In the genomic region with DNA sequence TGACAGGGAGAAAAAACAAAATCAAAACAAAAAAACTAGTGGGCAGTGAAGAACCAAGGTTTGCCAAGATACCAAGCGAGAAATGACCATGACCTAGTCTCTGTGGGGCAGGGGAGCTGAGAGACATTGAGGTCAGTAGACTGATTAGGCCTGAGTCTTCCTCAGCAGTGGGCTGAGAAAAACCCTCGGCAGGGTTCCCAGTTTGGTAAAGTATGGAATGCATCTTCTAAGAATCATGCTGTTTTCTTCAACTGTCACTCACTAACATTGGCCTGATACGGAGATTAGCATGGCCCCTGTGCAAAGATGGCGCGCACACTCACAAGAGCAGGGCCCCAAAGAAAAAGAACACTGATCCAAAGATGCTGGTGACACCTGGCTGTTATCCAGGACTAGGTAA, we compare ENCODE assay signal across 21 mouse cellular contexts. TPM values are rescaled to one million over a fixed set of nuclear protein-coding genes. Genes with fewer than 3 reads are reported as not detected.
DNase-seq lines count a peak whose midpoint lies in the region; ATAC-seq and TF ChIP-seq lines count a peak whose summit lies in the region.
"Had no signal": no experiment of that assay in that cellular context is flagged by ENCODE, and none has a peak within 500 bp of the region (broad histone marks: within the 10 kb centered on the region; RNA-seq: fewer than 3 reads in every experiment).

No protein-coding gene starts in this region.

- no peak for TF ChIP-seq EP300 in liver, postnatal 0 days (IDR thresholded peaks at IDR 0.05; ENCODE audit: low read depth)

- peak overlapping the region; percentile 61; the same call in 1 of the 2 replicates for H3K4me3 ChIP-seq in lung, embryonic 14.5 days (ENCODE audit: low read depth, low read length)
- peak overlapping the region; percentile 61; the same call in 1 of the 2 replicates for H3K4me3 ChIP-seq in limb, embryonic 13.5 days
- H3K4me3 ChIP-seq in liver, postnatal 0 days (ENCODE audit: low read depth, low read length) = no peak overlapping the region

- peak overlapping the region; percentile 84 for H3K4me2 ChIP-seq in lung, embryonic 14.5 days
- peak overlapping the region; percentile 94 for H3K4me2 ChIP-seq in limb, embryonic 13.5 days (replicated peaks)
- peak overlapping the region; percentile 68; the same call in 1 of the 2 replicates for H3K4me2 ChIP-seq in liver, postnatal 0 days (ENCODE audit: low read depth, low read length)

- H3K27me3 ChIP-seq in lung, embryonic 14.5 days (ENCODE audit: insufficient read depth, low read length) = peaks cover 18% of the 10 kb centered on the region
- H3K27me3 ChIP-seq in limb, embryonic 13.5 days = peaks cover 48% of the 10 kb centered on the region
- peaks cover 24% of the 10 kb centered on the region for H3K27me3 ChIP-seq in liver, postnatal 0 days (ENCODE audit: insufficient read depth, low read length)

- DNase-seq in adrenal gland, adult 2 months = peak; percentile 39
- DNase-seq in adrenal gland, adult 8-10 months = no peak
- peak; percentile 60 for DNase-seq in lung, embryonic 14.5 days
- DNase-seq in lung, adult 18-20 months = no peak
- DNase-seq in liver, postnatal 0 days = no peak
- no peak for DNase-seq in ovary, adult 18-20 months (ENCODE audit: low spot score)
- DNase-seq: adrenal gland, postnatal 14 days; cerebellum, adult 8-10 months; gastrocnemius, postnatal 10 days; thymus, adult 2 months had no signal

- no peak overlapping the region for H3K27ac ChIP-seq in lung, embryonic 14.5 days (ENCODE audit: low read depth)
- H3K27ac ChIP-seq in limb, embryonic 13.5 days = no peak overlapping the region
- no peak overlapping the region; the same call in 1 of the 2 replicates for H3K27ac ChIP-seq in liver, postnatal 0 days (ENCODE audit: low read depth)
- H3K27ac ChIP-seq: hindbrain, embryonic 13.5 days; neural tube, embryonic 12.5 days had no signal

- no peak overlapping the region for H3K9ac ChIP-seq in lung, embryonic 14.5 days
- H3K9ac ChIP-seq in limb, embryonic 13.5 days = no peak overlapping the region
- H3K9ac ChIP-seq in liver, postnatal 0 days (replicated peaks) = no peak overlapping the region
- H3K9ac ChIP-seq: neural tube, embryonic 12.5 days had no signal

- H3K9me3 ChIP-seq in lung, embryonic 14.5 days (ENCODE audit: low read depth, low read length) = no peaks in the 10 kb centered on the region
- no peaks in the 10 kb centered on the region for H3K9me3 ChIP-seq in limb, embryonic 13.5 days
- H3K9me3 ChIP-seq in liver, postnatal 0 days (ENCODE audit: low read length) = no peaks in the 10 kb centered on the region
- H3K9me3 ChIP-seq: hindbrain, embryonic 13.5 days; neural tube, embryonic 12.5 days had no signal

- WGBS in lung, embryonic 14.5 days = 65% methylated on average over 5 of the region's 5 CpGs
- WGBS in limb, embryonic 13.5 days = 89% methylated on average over 5 of the region's 5 CpGs
- 70% methylated on average over 5 of the region's 5 CpGs for WGBS in liver, postnatal 0 days (ENCODE audit: insufficient replicate concordance)

- peaks cover 16% of the 10 kb centered on the region for H3K36me3 ChIP-seq in lung, embryonic 14.5 days (ENCODE audit: insufficient read depth)
- H3K36me3 ChIP-seq in limb, embryonic 13.5 days = no peaks in the 10 kb centered on the region; the same call in 1 of the 2 replicates
- H3K36me3 ChIP-seq in liver, postnatal 0 days (replicated peaks; ENCODE audit: insufficient read depth, low read length) = no peaks in the 10 kb centered on the region
- H3K36me3 ChIP-seq: hindbrain, embryonic 13.5 days; neural tube, embryonic 12.5 days had no signal

- no peaks in the 10 kb centered on the region; the same call in 1 of the 2 replicates for H3K4me1 ChIP-seq in lung, embryonic 14.5 days (ENCODE audit: insufficient read depth)
- peaks cover 11% of the 10 kb centered on the region; the same call in 1 of the 2 replicates for H3K4me1 ChIP-seq in limb, embryonic 13.5 days
- no peaks in the 10 kb centered on the region for H3K4me1 ChIP-seq in liver, postnatal 0 days (ENCODE audit: insufficient read depth)

- no peak for TF ChIP-seq CTCF in lung, embryonic 14.5 days (IDR thresholded peaks at IDR 0.05; ENCODE audit: low read depth)
- TF ChIP-seq CTCF in liver, postnatal 0 days (IDR thresholded peaks at IDR 0.05; ENCODE audit: low read depth) = no peak

- no peak for ATAC-seq in lung, embryonic 14.5 days (ENCODE audit: insufficient read depth)
- ATAC-seq in limb, embryonic 13.5 days (ENCODE audit: low FRiP score, low read depth) = no peak
- no peak for ATAC-seq in liver, postnatal 0 days
- ATAC-seq in frontal cortex, adult (ENCODE audit: low TSS enrichment) = no peak
- ATAC-seq: forebrain, embryonic 16.5 days had no signal

RNA-seq across cellular contexts. Expression of gene Fgfr4, which starts 1.5 kb away (rescaled TPM):
- 10 to 100 TPM; 29.4 to 41.2 TPM for total RNA-seq in adrenal gland, adult 2 months (2021)
- 46.5 and 82.7 TPM in 2 replicates for polyA plus RNA-seq in adrenal gland, adult 2 months (2012; rRNA removed)
- 10 to 100 TPM; 19.0 to 63.2 (median 35.3) TPM for total RNA-seq in adrenal gland, adult 8-10 months (2022)
- polyA plus RNA-seq in lung, embryonic 14.5 days (2014; fragmentation: Nextera tagmentation; extraction: Ambion mirVana) = 14.6 and 17.3 TPM in 2 replicates
- 11.8 and 12.0 TPM in 2 replicates for polyA plus RNA-seq in limb, embryonic 13.5 days (2015; fragmentation: Nextera tagmentation; extraction: Ambion mirVana)
- 4.9 and 5.1 TPM in 2 replicates for polyA plus RNA-seq in liver, postnatal 0 days (2015; fragmentation: Nextera tagmentation; extraction: Ambion mirVana)
- total RNA-seq: megakaryocyte-erythroid progenitor cell, adult 5-6 weeks had no signal

RNA-seq across cellular contexts. Expression of gene Gm17617, which starts 20.6 kb away (rescaled TPM):
- total RNA-seq in adrenal gland, adult 2 months (2021) = not detected
- polyA plus RNA-seq in adrenal gland, adult 2 months (2012; rRNA removed) = not detected in 2 replicates
- not detected for total RNA-seq in adrenal gland, adult 8-10 months (2022)
- polyA plus RNA-seq in lung, embryonic 14.5 days (2014; fragmentation: Nextera tagmentation; extraction: Ambion mirVana) = not detected in 2 replicates
- not detected in 2 replicates for polyA plus RNA-seq in limb, embryonic 13.5 days (2015; fragmentation: Nextera tagmentation; extraction: Ambion mirVana)
- polyA plus RNA-seq in liver, postnatal 0 days (2015; fragmentation: Nextera tagmentation; extraction: Ambion mirVana) = not detected in 2 replicates
- total RNA-seq: adrenal gland, postnatal 14 days; gastrocnemius, postnatal 10 days; heart, adult 8-10 months; layer of hippocampus, postnatal 10 days; left cerebral cortex, postnatal 36 days; megakaryocyte-erythroid progenitor cell, adult 5-6 weeks had no signal
- polyA plus RNA-seq: cortical plate, adult 2 months; forebrain, embryonic 16.5 days; heart, postnatal 0 days; hindbrain, embryonic 13.5 days; neural tube, embryonic 12.5 days; thymus, adult 2 months had no signal

RNA-seq across cellular contexts. Expression of gene Zfp346, which starts 48.8 kb away (rescaled TPM):
- total RNA-seq in adrenal gland, adult 2 months (2021) = 10 to 100 TPM; 44.3 to 60.0 TPM
- 25.5 and 30.6 TPM in 2 replicates for polyA plus RNA-seq in adrenal gland, adult 2 months (2012; rRNA removed)
- 10 to 100 TPM; 50.4 to 83.6 (median 73.9) TPM for total RNA-seq in adrenal gland, adult 8-10 months (2022)
- 22.3 and 25.0 TPM in 2 replicates for polyA plus RNA-seq in lung, embryonic 14.5 days (2014; fragmentation: Nextera tagmentation; extraction: Ambion mirVana)
- polyA plus RNA-seq in limb, embryonic 13.5 days (2015; fragmentation: Nextera tagmentation; extraction: Ambion mirVana) = 26.4 and 31.5 TPM in 2 replicates
- 3.0 and 3.6 TPM in 2 replicates for polyA plus RNA-seq in liver, postnatal 0 days (2015; fragmentation: Nextera tagmentation; extraction: Ambion mirVana)

RNA-seq across cellular contexts. Expression of gene Uimc1, which starts 53.9 kb away (rescaled TPM):
- total RNA-seq in adrenal gland, adult 2 months (2021) = 10 to 100 TPM; 24.3 to 27.0 TPM
- polyA plus RNA-seq in adrenal gland, adult 2 months (2012; rRNA removed) = 0.84 and 1.3 TPM in 2 replicates
- 10 to 100 TPM; 25.2 to 45.6 (median 30.6) TPM for total RNA-seq in adrenal gland, adult 8-10 months (2022)
- polyA plus RNA-seq in lung, embryonic 14.5 days (2014; fragmentation: Nextera tagmentation; extraction: Ambion mirVana) = 29.8 and 32.1 TPM in 2 replicates
- polyA plus RNA-seq in limb, embryonic 13.5 days (2015; fragmentation: Nextera tagmentation; extraction: Ambion mirVana) = 29.8 and 30.6 TPM in 2 replicates
- 12.1 TPM in 2 replicates for polyA plus RNA-seq in liver, postnatal 0 days (2015; fragmentation: Nextera tagmentation; extraction: Ambion mirVana)

RNA-seq across cellular contexts. Expression of gene Nsd1, which starts 55.6 kb away (rescaled TPM):
- total RNA-seq in adrenal gland, adult 2 months (2021) = 10 to 100 TPM; 76.6 to 96.6 TPM
- 10.6 and 13.9 TPM in 2 replicates for polyA plus RNA-seq in adrenal gland, adult 2 months (2012; rRNA removed)
- total RNA-seq in adrenal gland, adult 8-10 months (2022) = 100 to 1,000 TPM in 2 of 4 experiments, 10 to 100 TPM in 2; 84.9 to 139 (median 113) TPM
- 70.0 and 80.7 TPM in 2 replicates for polyA plus RNA-seq in lung, embryonic 14.5 days (2014; fragmentation: Nextera tagmentation; extraction: Ambion mirVana)
- 80.4 and 82.4 TPM in 2 replicates for polyA plus RNA-seq in limb, embryonic 13.5 days (2015; fragmentation: Nextera tagmentation; extraction: Ambion mirVana)
- 18.6 and 20.6 TPM in 2 replicates for polyA plus RNA-seq in liver, postnatal 0 days (2015; fragmentation: Nextera tagmentation; extraction: Ambion mirVana)

Comparison
In these comparisons a context has a peak if more than half of its experiments do, and no peak if none do; other contexts are left out.
1. DNase-seq: peak in adrenal gland, adult 2 months (single experiment) and lung, embryonic 14.5 days (single experiment); none in adrenal gland, adult 8-10 months (single experiment), lung, adult 18-20 months (0 of 2), liver, postnatal 0 days (single experiment) and ovary, adult 18-20 months (single experiment).
2. Peak in every context shown above with its lines, with median percentiles within 50 percentile points of each other: H3K4me2 ChIP-seq.